Mouse (Mus musculus) erythroblast, embryonic 14.5 days (primary cell): ENCODE results near the gene Zfp362. TPM values are rescaled to one million over a fixed set of nuclear protein-coding genes. Genes with fewer than 3 reads are reported as not detected.

Experiments
- H3K27me3 ChIP-seq: 2 replicates; pipeline ENCODE4 v1.6.1; 2012; ENCODE audit warnings: inconsistent platforms; ENCODE audit not compliant: control insufficient read depth
- H3K36me3 ChIP-seq: 2 replicates; pipeline ENCODE4 v1.6.1; 2012; ENCODE audit warnings: mild to moderate bottlenecking, inconsistent platforms; ENCODE audit not compliant: control insufficient read depth
- H3K4me1 ChIP-seq: 2 replicates; pipeline ENCODE4 v1.6.1; 2012; ENCODE audit warnings: inconsistent platforms; ENCODE audit not compliant: control insufficient read depth
- H3K4me3 ChIP-seq: replicated peaks from 2 replicates; pipeline ENCODE3; 2012; ENCODE audit warnings: moderate library complexity, mild to moderate bottlenecking, inconsistent platforms
- H3K9me3 ChIP-seq: 2 replicates; pipeline ENCODE4 v1.6.1; 2012; ENCODE audit warnings: low read length, inconsistent platforms, mixed read lengths; ENCODE audit not compliant: control insufficient read depth
- GATA1 ChIP-seq: IDR thresholded peaks from 2 replicates; pipeline ENCODE4 v1.6.1; 2012; ENCODE audit warnings: low read length, inconsistent platforms, mixed read lengths
- TAL1 ChIP-seq: IDR thresholded peaks from 3 replicates; pipeline ENCODE4 v1.6.1; 2012; ENCODE audit warnings: low read length, inconsistent platforms, mixed read lengths
- polyA plus RNA-seq: library from polyadenylated mRNA; stranded (reverse); fragments of >175 nt; gene quantifications from 2 replicates; pipeline ENCODE4 v1.2.3, GENCODE M21; 2012

Zfp362 gene
- polyA plus RNA-seq, 1 experiment = 6.5 TPM

DNA sequence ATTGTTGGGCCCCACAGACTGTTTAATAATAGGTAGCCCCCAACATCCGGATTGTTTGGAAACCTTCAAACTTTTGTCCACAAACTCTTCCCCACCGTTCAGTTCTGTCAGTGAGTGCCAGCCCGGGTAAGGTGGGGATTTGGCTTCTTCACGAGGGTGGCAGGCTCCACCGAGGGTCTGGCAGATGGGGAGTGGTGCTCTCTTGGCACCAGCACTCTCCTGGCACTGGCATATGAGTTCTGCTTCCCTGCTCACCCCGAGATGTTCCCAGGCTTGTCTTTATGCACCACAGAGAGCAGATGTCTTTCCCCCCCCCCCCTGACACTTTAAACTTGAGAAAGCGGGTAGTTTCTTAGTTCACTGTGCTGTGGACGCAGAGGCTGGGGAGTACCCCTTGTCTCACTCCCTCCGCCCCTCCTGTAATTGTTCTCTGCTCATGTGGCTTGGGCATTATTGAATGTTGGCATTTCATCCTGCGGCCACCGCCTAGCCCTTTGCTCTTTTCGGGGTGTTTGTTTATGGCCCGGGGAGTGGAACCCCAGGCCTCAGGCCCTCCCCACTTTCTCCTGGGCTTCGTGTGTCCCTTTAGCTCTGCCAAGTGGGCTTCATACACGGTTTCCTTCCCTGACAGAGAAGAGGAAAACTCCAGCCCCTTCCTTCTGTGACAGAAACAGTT, 76.7 kb downstream of the Zfp362 start:
- Histone ChIP-seq H3K4me3 (peak overlapping the region; percentile 86), H3K4me1 (peaks cover 47% of the 10 kb centered on the region), H3K27me3 (no peaks in the 10 kb centered on the region), H3K9me3 (no peaks in the 10 kb centered on the region), H3K36me3 (peaks cover 41% of the 10 kb centered on the region)
- no peak for TF ChIP-seq GATA1
- no peak for TF ChIP-seq TAL1

DNA sequence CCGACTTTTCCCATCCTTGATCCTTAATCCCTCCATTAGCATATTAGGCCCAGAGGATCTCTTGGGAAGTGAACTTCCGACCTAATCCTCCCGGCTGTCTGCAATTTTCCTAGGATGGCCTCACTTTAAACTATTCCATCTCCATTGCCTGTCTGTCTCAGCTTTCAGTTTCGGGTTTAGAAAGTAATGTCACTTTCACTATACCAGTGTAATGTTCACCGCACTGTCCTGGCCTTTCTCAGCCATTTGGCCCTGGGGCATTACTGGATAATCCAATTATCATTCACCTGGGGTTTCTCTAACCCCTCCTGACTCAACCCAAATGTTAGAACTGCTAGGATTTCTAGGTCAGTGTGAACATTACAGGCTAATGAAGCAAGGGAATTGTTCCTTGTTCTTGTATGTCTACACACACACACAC, 77.4 kb downstream of the Zfp362 start:
- Histone ChIP-seq H3K36me3 (peaks cover 34% of the 10 kb centered on the region), H3K4me1 (peaks cover 39% of the 10 kb centered on the region), H3K27me3 (no peaks in the 10 kb centered on the region; the same call in 1 of the 2 replicates), H3K4me3 (peak overlapping the region; percentile 86), H3K9me3 (no peaks in the 10 kb centered on the region)
- no peak for TF ChIP-seq GATA1

DNA sequence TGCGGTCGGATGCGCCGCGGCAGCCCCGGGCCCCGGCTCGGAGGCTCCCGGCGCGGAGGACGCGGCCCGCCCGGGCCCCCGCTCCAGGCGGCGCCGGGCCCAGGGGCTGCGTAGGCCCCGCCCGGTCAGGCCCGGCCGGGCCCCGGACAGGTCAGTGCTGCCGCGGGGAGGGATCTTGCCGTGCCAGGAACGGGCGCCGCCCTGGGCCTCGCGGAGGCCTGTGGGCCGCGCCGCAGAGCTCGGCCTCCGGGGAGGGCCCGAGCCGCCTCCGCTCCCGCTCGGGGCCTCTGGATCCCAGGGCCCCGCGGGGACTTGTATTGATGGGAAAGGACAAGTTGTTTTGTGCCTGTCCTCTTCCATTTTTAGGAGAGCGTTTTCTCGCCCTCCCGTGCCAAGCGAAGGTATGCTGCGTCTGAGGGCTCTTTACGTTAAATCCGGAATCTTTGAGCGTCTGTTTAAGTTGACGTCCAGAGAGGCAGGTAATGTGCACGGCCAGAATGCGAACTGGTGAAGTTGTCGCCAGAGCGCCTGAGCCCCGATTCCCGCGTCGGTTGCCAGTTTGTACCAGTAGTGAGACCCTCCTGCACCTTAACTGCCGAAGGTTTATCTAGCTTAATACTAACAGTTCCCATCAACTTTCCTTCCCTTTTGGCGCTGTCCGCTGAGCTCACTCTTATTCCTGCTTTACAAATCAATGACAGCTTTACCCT, 78.0 kb downstream of the Zfp362 start:
- H3K36me3 ChIP-seq = peaks cover 30% of the 10 kb centered on the region
- no peaks in the 10 kb centered on the region for H3K9me3 ChIP-seq
- peaks cover 38% of the 10 kb centered on the region for H3K4me1 ChIP-seq
- no peak for TF ChIP-seq GATA1
- no peak for TF ChIP-seq TAL1
- H3K27me3 ChIP-seq = no peaks in the 10 kb centered on the region; the same call in 1 of the 2 replicates
- peak overlapping the region; percentile 86 for H3K4me3 ChIP-seq

DNA sequence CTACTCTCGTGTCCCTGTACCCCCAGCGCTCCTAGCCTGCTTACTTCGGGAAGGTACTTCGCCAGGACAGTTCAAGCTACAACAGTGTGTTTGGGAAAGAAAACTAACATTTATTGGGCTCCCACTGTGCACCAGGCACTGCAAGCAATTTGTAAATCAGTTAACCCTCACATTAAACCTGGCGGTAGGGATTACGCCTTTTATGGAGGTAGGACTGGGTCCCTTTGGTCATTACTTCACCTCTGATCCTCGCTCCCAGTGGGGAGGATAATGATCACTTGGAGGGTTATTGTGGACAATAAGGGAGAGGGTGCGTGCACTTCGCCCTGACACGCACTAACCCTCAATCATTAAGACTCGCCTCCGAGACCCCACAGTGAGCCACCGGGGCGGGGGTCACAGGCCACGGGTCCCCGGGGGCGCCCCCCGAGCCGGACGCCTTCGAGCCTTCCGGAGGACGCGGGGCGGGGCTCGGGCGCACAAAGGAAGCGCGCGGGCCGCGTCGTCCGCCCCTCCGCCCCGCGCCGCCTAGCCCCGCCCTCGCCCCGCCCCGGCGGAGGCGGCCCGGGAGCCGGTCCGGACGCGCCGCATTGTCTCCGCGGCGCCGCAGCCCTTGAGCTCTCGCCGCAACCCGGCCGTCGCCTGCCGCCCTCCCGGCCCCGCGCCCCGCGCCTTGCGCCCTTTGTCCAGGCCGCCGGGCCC, 78.7 kb downstream of the Zfp362 start:
- H3K9me3 ChIP-seq = no peaks in the 10 kb centered on the region
- no peaks in the 10 kb centered on the region; the same call in 1 of the 2 replicates for H3K27me3 ChIP-seq
- peaks cover 29% of the 10 kb centered on the region for H3K36me3 ChIP-seq
- peak overlapping the region; percentile 86 for H3K4me3 ChIP-seq
- TF ChIP-seq TAL1 (no peak), GATA1 (no peak)
- peaks cover 38% of the 10 kb centered on the region for H3K4me1 ChIP-seq

DNA sequence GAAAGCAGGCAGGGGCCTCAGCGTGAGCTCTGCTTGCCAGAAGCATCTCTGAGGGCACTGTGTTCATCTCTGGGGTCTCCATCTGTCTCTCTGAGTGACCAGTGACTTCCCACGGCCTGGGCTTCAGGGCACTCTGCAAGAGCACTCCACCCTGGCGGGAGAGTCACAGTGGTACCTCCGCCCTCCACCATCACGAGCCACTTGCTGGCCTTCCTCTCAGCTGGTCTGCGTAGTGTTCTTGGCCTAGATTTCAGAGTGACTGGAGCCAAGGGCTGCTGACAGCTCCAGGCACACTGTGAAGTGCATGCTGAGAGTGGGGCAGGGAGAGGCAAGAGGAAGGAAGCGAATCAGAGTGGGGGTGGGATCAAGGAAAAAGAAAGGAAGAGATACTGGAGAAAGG, 81.8 kb downstream of the Zfp362 start:
- Histone ChIP-seq H3K9me3 (no peaks in the 10 kb centered on the region), H3K27me3 (no peaks in the 10 kb centered on the region; the same call in 1 of the 2 replicates), H3K36me3 (peaks cover 2% of the 10 kb centered on the region; the same call in 1 of the 2 replicates), H3K4me1 (peaks cover 29% of the 10 kb centered on the region), H3K4me3 (no peak overlapping the region)
- no peak for TF ChIP-seq TAL1
- TF ChIP-seq GATA1 = no peak

DNA sequence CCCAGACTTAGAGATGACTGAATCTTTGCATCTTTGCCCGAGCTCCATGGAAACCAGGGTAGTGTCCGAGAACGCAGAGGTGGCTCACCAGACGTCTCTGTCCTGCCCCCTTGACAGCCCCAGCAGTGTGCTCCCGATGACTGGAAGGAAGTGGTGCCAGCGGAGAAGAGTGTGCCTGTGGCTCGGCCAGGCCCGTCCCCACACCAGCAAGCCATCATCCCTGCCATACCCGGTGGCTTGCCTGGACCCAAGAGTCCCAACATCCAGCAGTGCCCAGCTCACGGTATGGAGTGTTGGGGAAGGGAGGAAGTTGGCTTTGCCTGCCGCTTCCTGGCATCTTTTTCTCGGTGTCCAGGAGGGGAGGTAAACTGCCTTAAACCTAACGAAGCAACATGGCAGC, 82.4 kb downstream of the Zfp362 start:
- Histone ChIP-seq H3K36me3 (no peaks in the 10 kb centered on the region), H3K27me3 (no peaks in the 10 kb centered on the region; the same call in 1 of the 2 replicates), H3K4me1 (peaks cover 23% of the 10 kb centered on the region), H3K4me3 (no peak overlapping the region), H3K9me3 (no peaks in the 10 kb centered on the region)
- TF ChIP-seq GATA1 (no peak), TAL1 (no peak)

Other genes with a start within 250 kb of the Zfp362 start
- 0.06 and 0.08 TPM in 2 replicates for gene Zscan20, start 195.9 kb downstream of the Zfp362 start, polyA plus RNA-seq
- gene Tlr12, start 187.4 kb downstream of the Zfp362 start, polyA plus RNA-seq = 0.01 and 0.02 TPM in 2 replicates
- gene Phc2, start 151.3 kb downstream of the Zfp362 start, polyA plus RNA-seq = 9.0 and 11.2 TPM in 2 replicates
- gene A3galt2, start 50.7 kb downstream of the Zfp362 start, polyA plus RNA-seq = not detected in 2 replicates
- not detected in 2 replicates for gene Trim62, start 77.5 kb upstream of the Zfp362 start, polyA plus RNA-seq
- 0.02 TPM in 1 of 2 replicates, not detected in the other for gene Azin2, start 156.4 kb upstream of the Zfp362 start, polyA plus RNA-seq
- gene Ak2, start 185.9 kb upstream of the Zfp362 start, polyA plus RNA-seq = 6.5 and 8.1 TPM in 2 replicates